Mouse (Mus musculus): Measurements from ENCODE around the gene Nrxn2. TPM values are rescaled to one million over a fixed set of nuclear protein-coding genes. Genes with fewer than 3 reads are reported as not detected.

The Nrxn2 gene
- polyA plus RNA-seq, 1 experiment, result 0.01 TPM

GRCm38 (mm10) chr19:6374571-6374970, 44.0 kb upstream of the Nrxn2 start:
- no peak for TF ChIP-seq CEBPB (IDR thresholded peaks at IDR 0.05; ENCODE audit: insufficient read depth, poor library complexity, severe bottlenecking)
- H3K4me3 ChIP-seq, result no peak overlapping the region
- no peaks in the 10 kb centered on the region for H3K27me3 ChIP-seq (ENCODE audit: control insufficient read depth, insufficient read depth, insufficient read length)
- H3K4me2 ChIP-seq (ENCODE audit: low read depth), result no peak overlapping the region
- H3K36me3 ChIP-seq (ENCODE audit: control insufficient read depth, insufficient read depth), result peaks cover 74% of the 10 kb centered on the region
- H3K79me2 ChIP-seq (ENCODE audit: control insufficient read depth, insufficient read depth), result peaks cover 26% of the 10 kb centered on the region
- H3ac ChIP-seq (ENCODE audit: control insufficient read depth, insufficient read length), result no peak overlapping the region

- no peak overlapping the region for H3K4me3 ChIP-seq
- no peak for TF ChIP-seq MYOG (IDR thresholded peaks at IDR 0.05; ENCODE audit: control insufficient read depth in 1 of 3, insufficient read depth in 1 of 3, insufficient read length in 2 of 3, low read depth in 2 of 3)
- TF ChIP-seq POLR2AphosphoS2 (IDR thresholded peaks at IDR 0.05; ENCODE audit: insufficient read length, low read depth), result peak; percentile 66
- no peak for TF ChIP-seq USF1 (IDR thresholded peaks at IDR 0.05; ENCODE audit: low read depth)
- TF ChIP-seq MYOD1 (IDR thresholded peaks at IDR 0.05; ENCODE audit: control insufficient read depth in 1 of 3, insufficient read length in 2 of 3, low read depth in 2 of 3), result no peak
- peak; percentile 24 for TF ChIP-seq POLR2A (IDR thresholded peaks at IDR 0.05; ENCODE audit: insufficient read length, low read depth)
- no peak for TF ChIP-seq MAX (IDR thresholded peaks at IDR 0.05; ENCODE audit: low read depth)
- no peak for TF ChIP-seq TCF12 (IDR thresholded peaks at IDR 0.05; ENCODE audit: insufficient read depth, poor library complexity, severe bottlenecking)
These were observed 42.9 kb upstream of the Nrxn2 start for GRCm38 (mm10) chr19:6375423-6376254.

GRCm38 (mm10) chr19:6376255-6376564, 42.3 kb upstream of the Nrxn2 start:
- Histone ChIP-seq H3K27me3 (ENCODE audit: control insufficient read depth, insufficient read depth, insufficient read length) (no peaks in the 10 kb centered on the region), H3K79me2 (ENCODE audit: control insufficient read depth, insufficient read depth) (peaks cover 11% of the 10 kb centered on the region), H3ac (ENCODE audit: control insufficient read depth, insufficient read length) (no peak overlapping the region), H3K36me3 (ENCODE audit: control insufficient read depth, insufficient read depth) (peaks cover 60% of the 10 kb centered on the region), H3K4me2 (ENCODE audit: low read depth) (no peak overlapping the region), H3K4me3 (no peak overlapping the region)
- TF ChIP-seq POLR2AphosphoS2 (IDR thresholded peaks at IDR 0.05; ENCODE audit: insufficient read length, low read depth) (no peak), SRF (IDR thresholded peaks at IDR 0.05; ENCODE audit: control insufficient read depth, insufficient read length, low read depth) (no peak), TCF12 (IDR thresholded peaks at IDR 0.05; ENCODE audit: insufficient read depth, poor library complexity, severe bottlenecking) (no peak), TCF3 (IDR thresholded peaks at IDR 0.05; ENCODE audit: insufficient read length, low read depth) (no peak), POLR2A (IDR thresholded peaks at IDR 0.05; ENCODE audit: insufficient read length, low read depth) (no peak), MYOG (IDR thresholded peaks at IDR 0.05; ENCODE audit: control insufficient read depth in 1 of 3, insufficient read depth in 1 of 3, insufficient read length in 2 of 3, low read depth in 2 of 3) (no peak), MYOD1 (IDR thresholded peaks at IDR 0.05; ENCODE audit: control insufficient read depth in 1 of 3, insufficient read length in 2 of 3, low read depth in 2 of 3) (no peak)

More at GRCm38 (mm10) chr19:6375423-6376254, 42.9 kb upstream of the Nrxn2 start:
- Histone ChIP-seq H3K27me3 (ENCODE audit: control insufficient read depth, insufficient read depth, insufficient read length) (no peaks in the 10 kb centered on the region), H3K36me3 (ENCODE audit: control insufficient read depth, insufficient read depth) (peaks cover 66% of the 10 kb centered on the region), H3ac (ENCODE audit: control insufficient read depth, insufficient read length) (no peak overlapping the region), H3K4me2 (ENCODE audit: low read depth) (no peak overlapping the region), H3K79me2 (ENCODE audit: control insufficient read depth, insufficient read depth) (peaks cover 16% of the 10 kb centered on the region)

DNA sequence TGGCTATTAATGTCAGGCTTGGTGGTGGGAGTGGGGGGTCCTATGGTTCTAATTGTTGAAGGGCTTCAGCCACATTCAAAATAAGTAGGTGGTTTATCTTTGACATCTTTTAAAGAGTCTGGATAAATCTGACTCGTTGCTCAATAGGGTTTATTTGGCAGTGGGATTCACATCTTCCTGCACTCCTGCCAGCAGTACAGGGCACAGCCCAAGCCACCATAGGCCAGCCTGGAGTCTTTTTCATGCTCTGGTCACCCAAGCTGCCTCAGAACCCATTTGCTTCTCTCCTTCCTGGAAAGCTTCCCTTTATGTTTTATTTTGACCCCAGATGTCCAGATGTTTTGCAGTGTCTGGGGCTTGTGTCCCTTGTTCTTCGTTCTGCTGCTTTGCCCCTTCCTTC, 41.9 kb upstream of the Nrxn2 start:
- H3K4me2 ChIP-seq (ENCODE audit: low read depth), result no peak overlapping the region
- TF ChIP-seq MAX (IDR thresholded peaks at IDR 0.05; ENCODE audit: low read depth) (no peak), POLR2AphosphoS2 (IDR thresholded peaks at IDR 0.05; ENCODE audit: insufficient read length, low read depth) (no peak), CEBPB (IDR thresholded peaks at IDR 0.05; ENCODE audit: insufficient read depth, poor library complexity, severe bottlenecking) (no peak), MYOD1 (IDR thresholded peaks at IDR 0.05; ENCODE audit: control insufficient read depth in 1 of 3, insufficient read length in 2 of 3, low read depth in 2 of 3) (no peak), MYOG (IDR thresholded peaks at IDR 0.05; ENCODE audit: control insufficient read depth in 1 of 3, insufficient read depth in 1 of 3, insufficient read length in 2 of 3, low read depth in 2 of 3) (no peak), USF1 (IDR thresholded peaks at IDR 0.05; ENCODE audit: low read depth) (no peak), E2F4 (IDR thresholded peaks at IDR 0.05; ENCODE audit: insufficient read depth) (no peak), POLR2A (IDR thresholded peaks at IDR 0.05; ENCODE audit: insufficient read length, low read depth) (no peak), SRF (IDR thresholded peaks at IDR 0.05; ENCODE audit: control insufficient read depth, insufficient read length, low read depth) (no peak), TCF12 (IDR thresholded peaks at IDR 0.05; ENCODE audit: insufficient read depth, poor library complexity, severe bottlenecking) (no peak)
- peaks cover 56% of the 10 kb centered on the region for H3K36me3 ChIP-seq (ENCODE audit: control insufficient read depth, insufficient read depth)
- no peak overlapping the region for H3K4me3 ChIP-seq
- peaks cover 11% of the 10 kb centered on the region for H3K79me2 ChIP-seq (ENCODE audit: control insufficient read depth, insufficient read depth)
- H3K27me3 ChIP-seq (ENCODE audit: control insufficient read depth, insufficient read depth, insufficient read length), result no peaks in the 10 kb centered on the region
- no peak overlapping the region for H3ac ChIP-seq (ENCODE audit: control insufficient read depth, insufficient read length)

- H3ac ChIP-seq (ENCODE audit: control insufficient read depth, insufficient read length), result no peak overlapping the region
These were observed 41.0 kb upstream of the Nrxn2 start for GRCm38 (mm10) chr19:6377327-6378040.

More at GRCm38 (mm10) chr19:6377327-6378040, 41.0 kb upstream of the Nrxn2 start:
- TF ChIP-seq MAX (IDR thresholded peaks at IDR 0.05; ENCODE audit: low read depth) (no peak), TCF12 (IDR thresholded peaks at IDR 0.05; ENCODE audit: insufficient read depth, poor library complexity, severe bottlenecking) (no peak), MYOD1 (IDR thresholded peaks at IDR 0.05; ENCODE audit: control insufficient read depth in 1 of 3, insufficient read length in 2 of 3, low read depth in 2 of 3) (no peak), REST (IDR thresholded peaks at IDR 0.05; ENCODE audit: insufficient read depth, insufficient read length) (no peak), CEBPB (IDR thresholded peaks at IDR 0.05; ENCODE audit: insufficient read depth, poor library complexity, severe bottlenecking) (no peak), TCF3 (IDR thresholded peaks at IDR 0.05; ENCODE audit: insufficient read length, low read depth) (no peak), POLR2AphosphoS2 (IDR thresholded peaks at IDR 0.05; ENCODE audit: insufficient read length, low read depth) (peak; percentile 22)
- no peak overlapping the region for H3K4me3 ChIP-seq
- H3K27me3 ChIP-seq (ENCODE audit: control insufficient read depth, insufficient read depth, insufficient read length), result no peaks in the 10 kb centered on the region
- H3K4me2 ChIP-seq (ENCODE audit: low read depth), result no peak overlapping the region
- peaks cover 47% of the 10 kb centered on the region for H3K36me3 ChIP-seq (ENCODE audit: control insufficient read depth, insufficient read depth)
- H3K79me2 ChIP-seq (ENCODE audit: control insufficient read depth, insufficient read depth), result peaks cover 11% of the 10 kb centered on the region
